Mouse (Mus musculus) thymus, adult 2 months (tissue): ENCODE measurements around the gene Slc30a5.

Experiments
- CTCF ChIP-seq: fragments of 200-500 bp; IDR thresholded peaks from 2 replicates; pipeline ENCODE4 v1.5.1; 2012; ENCODE audit warnings: mild to moderate bottlenecking, control low read depth, low read length, moderate library complexity, borderline replicate concordance; ENCODE audit not compliant: control insufficient read depth, poor library complexity, insufficient read depth; ENCODE audit errors: extremely low read depth
- POLR2A ChIP-seq: fragments of 200-500 bp; IDR thresholded peaks from 2 replicates; pipeline ENCODE4 v1.6.1; 2012; ENCODE audit warnings: mild to moderate bottlenecking, low read length, control low read depth, moderate library complexity; ENCODE audit not compliant: control insufficient read depth, poor library complexity, insufficient read depth; ENCODE audit errors: extremely low read depth

DNA sequence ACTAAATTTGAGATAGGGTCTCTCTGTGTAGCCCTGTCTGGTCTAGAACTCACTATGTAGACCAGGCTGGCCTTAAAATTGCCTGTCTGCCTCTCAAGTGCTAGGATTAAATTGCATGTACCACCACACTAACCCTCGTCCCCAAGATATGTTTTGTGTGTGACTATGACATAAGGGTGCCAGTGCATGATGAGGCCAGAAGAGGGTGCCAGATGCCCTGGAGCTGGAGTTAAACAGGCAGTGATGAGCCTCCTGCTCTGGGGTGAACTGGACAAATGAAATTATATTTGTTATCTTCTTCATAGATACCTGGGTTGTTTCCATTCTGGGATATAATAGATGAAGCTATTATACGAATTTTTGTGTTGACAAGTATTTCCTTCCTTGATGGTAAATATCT is 10.7 kb upstream of the Slc30a5 start:
- TF ChIP-seq POLR2A, result no peak
- no peak for TF ChIP-seq CTCF
